Mouse (Mus musculus): ENCODE data around the gene Lrrc75b. TPM values are rescaled to one million over a fixed set of nuclear protein-coding genes. Genes with fewer than 3 reads are reported as not detected.

The Lrrc75b gene
- polyA plus RNA-seq (2021; fragmentation: Nextera tagmentation), result 1.9 and 3.4 TPM in 2 replicates
- long read RNA-seq, experiment 1, full-length matches to known transcripts, result 8 of 16 reads
- long read RNA-seq, experiment 1, partial matches to known transcripts, result 1 of 16 reads
- long read RNA-seq, experiment 1, other reads (novel, unspliced or antisense), result 7 of 16 reads
- long read RNA-seq, experiment 2, partial matches to known transcripts, result 0 of 1 reads
- long read RNA-seq, experiment 2, other reads (novel, unspliced or antisense), result 0 of 1 reads

GRCm38 (mm10) chr10:75559676-75560548, at the start of gene Lrrc75b:
TSS of gene Lrrc75b (minus strand) at chr10:75560330.

GRCm38 (mm10) chr10:75589129-75589528, 29.0 kb upstream of the Lrrc75b start, which contains the start of gene Ggt5:
TSS of gene Ggt5 (plus strand) at chr10:75589340.

DNA sequence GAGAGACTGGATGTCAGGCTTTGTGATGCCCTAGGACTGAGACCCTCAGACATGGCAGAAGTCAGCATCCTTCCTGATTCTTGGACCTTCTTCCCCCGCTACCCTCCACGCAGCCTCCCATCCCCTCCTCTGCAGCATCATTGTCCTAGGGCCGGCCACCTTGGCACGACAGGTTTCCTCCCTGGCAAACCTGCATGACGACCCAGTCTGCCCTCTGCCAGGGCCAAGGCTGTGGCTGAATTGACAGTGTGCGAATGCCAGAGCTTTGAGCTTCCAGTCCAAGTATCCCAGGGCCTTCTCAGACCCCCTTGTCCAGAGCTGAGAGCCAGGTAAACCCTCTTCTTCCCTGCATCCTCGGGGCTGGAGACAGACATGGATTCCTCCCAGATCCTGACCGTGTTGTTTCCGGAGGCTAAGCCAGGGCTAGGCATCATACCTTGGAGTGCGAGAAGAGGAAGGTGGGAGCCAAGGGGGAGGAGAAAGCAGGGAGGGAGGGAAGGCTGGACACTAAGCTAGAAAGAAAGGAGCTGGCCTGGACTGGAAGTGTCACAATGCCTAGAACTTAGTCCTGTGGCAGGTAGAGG, 1.0 kb upstream of the Lrrc75b start, which contains the start of gene Ggt1:
TSS of gene Ggt1 (plus strand) at position 534 of the 584 bp plus-strand sequence.

GRCm38 (mm10) chr10:75517758-75518143, 42.4 kb downstream of the Lrrc75b start, which contains the start of gene Gucd1:
TSS of gene Gucd1 (minus strand) at chr10:75517972.

DNA sequence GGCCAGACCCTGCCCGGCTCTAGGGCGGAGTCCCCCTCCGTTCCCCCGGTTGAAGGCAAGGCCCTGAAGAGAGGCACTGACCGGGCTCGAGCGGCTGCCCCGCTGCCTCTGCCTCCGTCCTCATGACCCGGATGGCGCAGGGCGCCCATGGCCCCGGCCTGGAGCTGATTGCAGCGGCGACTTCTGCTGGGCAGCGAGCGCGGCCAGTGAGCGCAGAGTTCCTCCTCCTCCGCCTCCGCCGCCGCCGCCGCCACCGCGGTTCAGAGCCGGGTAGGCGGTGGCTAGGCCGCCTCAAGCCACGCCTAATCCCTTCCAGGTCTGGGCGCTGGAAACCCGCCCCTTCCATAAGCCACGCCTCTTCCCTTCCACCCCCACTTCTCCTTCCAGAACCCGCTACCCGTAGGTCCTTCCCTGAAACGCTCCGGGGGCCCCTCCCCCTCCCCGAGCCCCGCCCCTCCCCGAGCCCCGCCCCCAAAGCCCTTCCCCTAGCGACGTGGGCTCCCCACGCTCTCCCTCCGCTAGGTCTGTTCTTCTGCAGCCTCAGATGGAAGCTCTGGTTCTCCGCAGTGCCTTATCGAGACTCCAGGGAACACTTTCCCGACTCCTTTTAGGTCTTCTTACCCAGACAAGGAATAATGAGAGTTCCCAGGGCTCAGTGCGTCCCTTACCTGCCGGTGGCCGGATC, 42.9 kb downstream of the Lrrc75b start, which contains the start of gene Snrpd3:
TSS of gene Snrpd3 (plus strand) at position 479 of the 685 bp plus-strand sequence.

Other genes starting within 250 kb of the Lrrc75b start
- gene Adora2a, start 243.5 kb downstream of the Lrrc75b start, polyA plus RNA-seq (2021; fragmentation: Nextera tagmentation), result 30.8 and 41.2 TPM in 2 replicates
- 0.28 and 0.29 TPM in 2 replicates for gene Upb1, start 159.2 kb downstream of the Lrrc75b start, polyA plus RNA-seq (2021; fragmentation: Nextera tagmentation)
- gene Snrpd3, start 42.8 kb downstream of the Lrrc75b start, polyA plus RNA-seq (2021; fragmentation: Nextera tagmentation), result 82.8 and 119 TPM in 2 replicates
- gene Gucd1, start 42.4 kb downstream of the Lrrc75b start, polyA plus RNA-seq (2021; fragmentation: Nextera tagmentation), result 5.3 and 7.4 TPM in 2 replicates
- gene Ggt1, start 1.3 kb upstream of the Lrrc75b start, polyA plus RNA-seq (2021; fragmentation: Nextera tagmentation), result 1.1 and 1.2 TPM in 2 replicates
- gene Ggt5, start 29.0 kb upstream of the Lrrc75b start, polyA plus RNA-seq (2021; fragmentation: Nextera tagmentation), result 0.75 and 1.3 TPM in 2 replicates
- 4.3 and 4.5 TPM in 2 replicates for gene Susd2, start 83.7 kb upstream of the Lrrc75b start, polyA plus RNA-seq (2021; fragmentation: Nextera tagmentation)
- gene Cabin1, start 204.0 kb upstream of the Lrrc75b start, polyA plus RNA-seq (2021; fragmentation: Nextera tagmentation), result 18.0 and 21.6 TPM in 2 replicates
- gene Ddt, start 213.1 kb upstream of the Lrrc75b start, polyA plus RNA-seq (2021; fragmentation: Nextera tagmentation), result 192 and 230 TPM in 2 replicates
- gene Gm20441, start 220.6 kb upstream of the Lrrc75b start, polyA plus RNA-seq (2021; fragmentation: Nextera tagmentation), result not detected in 2 replicates
- 8.3 and 10.4 TPM in 2 replicates for gene Gstt3, start 221.1 kb upstream of the Lrrc75b start, polyA plus RNA-seq (2021; fragmentation: Nextera tagmentation)
- gene Gstt1, start 238.3 kb upstream of the Lrrc75b start, polyA plus RNA-seq (2021; fragmentation: Nextera tagmentation), result 44.3 and 47.6 TPM in 2 replicates